Mouse (Mus musculus): ENCODE measurements around the gene C2cd4a. TPM values are rescaled to one million over a fixed set of nuclear protein-coding genes. Genes with fewer than 3 reads are reported as not detected.
A peak's percentile ranks its signal among the peaks of the same experiment; 100 is the strongest.

The C2cd4a gene
- polyA plus RNA-seq, 1 experiment from 2014 or later: 0.80 TPM

GRCm38 (mm10) chr9:67851150-67851549, 19.0 kb upstream of the C2cd4a start:
- 77% methylated on average over 4 of the region's 4 CpGs for WGBS
- no peak for ATAC-seq (ENCODE audit: low FRiP score, low read depth)

GRCm38 (mm10) chr9:67849846-67850245, 17.7 kb upstream of the C2cd4a start:
- no peaks in the 10 kb centered on the region for H3K27me3 ChIP-seq
- peaks cover 2% of the 10 kb centered on the region for H3K36me3 ChIP-seq
- no peak overlapping the region for H3K4me2 ChIP-seq
- H3K4me1 ChIP-seq (replicated peaks): no peaks in the 10 kb centered on the region; the same call in 1 of the 2 replicates
- H3K9me3 ChIP-seq: no peaks in the 10 kb centered on the region
- WGBS: 93% methylated on average over 3 of the region's 3 CpGs
- no peak for ATAC-seq (ENCODE audit: low FRiP score, low read depth)
- H3K9ac ChIP-seq: no peak overlapping the region
- no peak overlapping the region for H3K4me3 ChIP-seq
- H3K27ac ChIP-seq (replicated peaks): no peak overlapping the region

More at GRCm38 (mm10) chr9:67851150-67851549, 19.0 kb upstream of the C2cd4a start:
- Histone ChIP-seq H3K27me3 (no peaks in the 10 kb centered on the region), H3K4me1 (replicated peaks) (no peaks in the 10 kb centered on the region; the same call in 1 of the 2 replicates), H3K36me3 (peaks cover 9% of the 10 kb centered on the region), H3K9ac (no peak overlapping the region), H3K27ac (replicated peaks) (no peak overlapping the region), H3K9me3 (no peaks in the 10 kb centered on the region), H3K4me2 (no peak overlapping the region), H3K4me3 (no peak overlapping the region)

DNA sequence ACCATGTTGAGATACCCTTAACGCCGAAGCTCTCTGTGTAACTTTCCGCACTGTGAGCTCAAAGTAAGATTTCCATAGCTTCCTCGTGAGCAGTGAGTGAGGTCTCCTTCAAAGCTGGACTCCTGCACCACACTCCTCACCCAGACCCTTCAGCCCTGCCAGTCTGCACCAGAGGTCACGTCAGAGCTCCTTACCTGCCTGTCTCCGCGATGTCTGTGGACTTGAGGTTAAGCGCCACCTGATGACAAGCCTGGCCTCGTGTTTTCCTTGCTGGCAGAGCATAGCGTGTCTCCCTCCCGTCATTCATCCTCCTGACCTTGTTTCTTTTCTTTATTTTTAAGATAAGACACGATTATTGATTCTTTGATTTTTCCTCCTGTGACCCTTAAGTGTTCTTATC, 17.3 kb upstream of the C2cd4a start:
- no peak for ATAC-seq (ENCODE audit: low FRiP score, low read depth)
- H3K9me3 ChIP-seq: no peaks in the 10 kb centered on the region
- 85% methylated on average over 12 of the region's 12 CpGs for WGBS

GRCm38 (mm10) chr9:67847606-67848005, 15.5 kb upstream of the C2cd4a start:
- H3K36me3 ChIP-seq: no peaks in the 10 kb centered on the region
- no peaks in the 10 kb centered on the region for H3K27me3 ChIP-seq
- ATAC-seq (ENCODE audit: low FRiP score, low read depth): no peak
- 58% methylated on average over 3 of the region's 3 CpGs for WGBS
- H3K4me3 ChIP-seq: no peak overlapping the region
- H3K27ac ChIP-seq (replicated peaks): no peak overlapping the region
- peaks cover 3% of the 10 kb centered on the region; the same call in 1 of the 2 replicates for H3K4me1 ChIP-seq (replicated peaks)
- H3K9ac ChIP-seq: no peak overlapping the region
- no peaks in the 10 kb centered on the region for H3K9me3 ChIP-seq
- H3K4me2 ChIP-seq: no peak overlapping the region

More for the DNA sequence above, 17.3 kb upstream of the C2cd4a start:
- H3K4me2 ChIP-seq: no peak overlapping the region
- no peak overlapping the region for H3K9ac ChIP-seq
- no peaks in the 10 kb centered on the region for H3K36me3 ChIP-seq
- H3K27ac ChIP-seq (replicated peaks): no peak overlapping the region
- H3K27me3 ChIP-seq: no peaks in the 10 kb centered on the region
- no peak overlapping the region for H3K4me3 ChIP-seq
- no peaks in the 10 kb centered on the region; the same call in 1 of the 2 replicates for H3K4me1 ChIP-seq (replicated peaks)

GRCm38 (mm10) chr9:67846089-67846488, 14.0 kb upstream of the C2cd4a start:
- no peak overlapping the region for H3K4me3 ChIP-seq
- no peaks in the 10 kb centered on the region for H3K9me3 ChIP-seq
- H3K27me3 ChIP-seq: no peaks in the 10 kb centered on the region
- no peaks in the 10 kb centered on the region for H3K36me3 ChIP-seq
- 93% methylated on average over 2 of the region's 2 CpGs for WGBS
- H3K9ac ChIP-seq: no peak overlapping the region
- no peak overlapping the region for H3K27ac ChIP-seq (replicated peaks)
- peaks cover 9% of the 10 kb centered on the region for H3K4me1 ChIP-seq (replicated peaks)
- no peak overlapping the region for H3K4me2 ChIP-seq
- ATAC-seq (ENCODE audit: low FRiP score, low read depth): no peak

DNA sequence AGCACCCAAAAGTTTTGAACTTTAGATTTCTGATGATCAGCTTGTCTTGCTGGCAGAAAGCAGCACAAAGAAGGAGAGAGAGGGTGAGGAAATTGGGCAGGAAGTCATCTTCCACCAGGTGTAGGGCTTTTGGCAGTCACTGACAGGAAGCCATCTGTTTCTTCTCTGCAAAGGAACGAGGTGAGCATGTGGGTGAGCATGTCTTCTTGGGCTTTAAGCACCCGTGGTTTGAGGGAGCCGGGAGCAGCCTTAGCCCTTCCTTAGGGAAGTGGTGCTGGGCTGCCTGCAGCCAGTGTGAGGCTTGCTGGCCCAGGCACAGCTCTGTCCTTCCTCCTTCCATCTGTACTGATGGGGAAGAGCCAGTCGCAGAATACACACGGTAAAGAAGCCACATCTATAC, 13.5 kb upstream of the C2cd4a start:
- H3K4me3 ChIP-seq: no peak overlapping the region
- H3K36me3 ChIP-seq: no peaks in the 10 kb centered on the region
- H3K27ac ChIP-seq (replicated peaks): no peak overlapping the region
- no peak overlapping the region for H3K4me2 ChIP-seq
- peaks cover 13% of the 10 kb centered on the region for H3K4me1 ChIP-seq (replicated peaks)
- H3K27me3 ChIP-seq: no peaks in the 10 kb centered on the region
- no peak for ATAC-seq (ENCODE audit: low FRiP score, low read depth)
- no peak overlapping the region for H3K9ac ChIP-seq
- WGBS: 85% methylated on average over 5 of the region's 5 CpGs
- H3K9me3 ChIP-seq: no peaks in the 10 kb centered on the region

GRCm38 (mm10) chr9:67845012-67845411, 12.9 kb upstream of the C2cd4a start:
- Histone ChIP-seq H3K4me1 (replicated peaks) (peaks cover 14% of the 10 kb centered on the region), H3K27ac (replicated peaks) (no peak overlapping the region), H3K9me3 (no peaks in the 10 kb centered on the region), H3K36me3 (no peaks in the 10 kb centered on the region), H3K9ac (no peak overlapping the region), H3K27me3 (no peaks in the 10 kb centered on the region), H3K4me2 (no peak overlapping the region), H3K4me3 (no peak overlapping the region)
- 87% methylated on average over 4 of the region's 4 CpGs for WGBS
- ATAC-seq (ENCODE audit: low FRiP score, low read depth): no peak

GRCm38 (mm10) chr9:67842797-67843196, 10.7 kb upstream of the C2cd4a start:
- 67% methylated on average over 5 of the region's 5 CpGs for WGBS
- no peaks in the 10 kb centered on the region for H3K27me3 ChIP-seq
- no peak for ATAC-seq (ENCODE audit: low FRiP score, low read depth)

DNA sequence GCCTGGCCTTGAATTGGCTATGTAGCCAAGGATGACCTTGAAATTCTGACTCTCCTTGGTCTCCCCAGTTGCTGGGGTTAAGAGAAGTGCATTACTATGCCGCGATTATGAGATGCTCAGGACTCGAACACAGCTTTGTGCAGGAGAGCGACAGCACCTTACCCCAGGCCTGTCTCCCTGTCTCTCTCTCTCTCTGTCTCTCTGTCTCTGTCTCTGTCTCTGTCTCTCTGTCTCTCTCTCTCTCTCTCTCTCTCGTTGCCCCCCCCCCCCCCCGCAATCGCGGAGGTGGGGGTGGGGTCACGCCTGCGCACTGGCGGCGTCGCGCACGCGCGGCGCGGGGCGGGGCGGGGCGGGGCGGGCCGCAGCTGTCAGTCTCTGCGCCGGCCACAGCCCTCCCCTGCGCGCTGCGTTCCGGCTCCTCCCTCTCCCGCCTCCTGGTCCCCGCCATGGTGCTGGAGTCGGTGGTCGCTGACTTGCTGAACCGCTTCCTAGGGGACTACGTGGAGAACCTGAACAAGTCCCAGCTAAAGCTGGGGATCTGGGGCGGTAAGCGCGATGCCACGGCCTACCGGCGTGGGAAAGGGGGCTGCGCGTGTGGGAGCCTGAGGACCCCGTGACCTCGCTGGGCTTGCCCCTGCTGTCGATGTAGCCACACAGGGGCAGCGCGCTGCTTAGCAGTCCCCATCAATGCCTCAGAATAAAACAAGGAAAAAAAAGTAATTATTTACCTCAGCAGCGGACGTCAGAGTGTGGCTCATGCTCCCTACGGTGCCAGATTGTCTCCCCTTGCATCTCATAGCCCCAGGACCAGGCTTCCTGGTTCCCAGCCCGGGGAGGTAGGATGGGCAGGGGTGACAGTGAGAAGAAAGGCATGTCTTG, 8.1 kb upstream of the C2cd4a start, which contains the start of gene Vps13c:
Gene Vps13c (plus strand): TSS at position 416 of the 879 bp plus-strand sequence.
- WGBS: under 1% methylated on average over 27 of the region's 53 CpGs
- peak; percentile 97 for ATAC-seq (ENCODE audit: low FRiP score, low read depth)
- H3K4me3 ChIP-seq: peak within 1 kb of the TSS; percentile 64
- H3K27me3 ChIP-seq: no peaks in the 10 kb centered on the region
- H3K9me3 ChIP-seq: no peaks in the 10 kb centered on the region
- peak within 1 kb of the TSS; percentile 90 for H3K4me2 ChIP-seq
- peak within 1 kb of the TSS; percentile 84 for H3K27ac ChIP-seq (replicated peaks)
- H3K9ac ChIP-seq: peak within 1 kb of the TSS; percentile 61
- no peaks in the 10 kb centered on the region for H3K36me3 ChIP-seq
- peaks cover 14% of the 10 kb centered on the region for H3K4me1 ChIP-seq (replicated peaks)

More at GRCm38 (mm10) chr9:67842797-67843196, 10.7 kb upstream of the C2cd4a start:
- Histone ChIP-seq H3K9me3 (no peaks in the 10 kb centered on the region), H3K9ac (no peak overlapping the region), H3K4me1 (replicated peaks) (peaks cover 14% of the 10 kb centered on the region), H3K4me3 (no peak overlapping the region), H3K27ac (replicated peaks) (no peak overlapping the region), H3K36me3 (no peaks in the 10 kb centered on the region), H3K4me2 (no peak overlapping the region)

DNA sequence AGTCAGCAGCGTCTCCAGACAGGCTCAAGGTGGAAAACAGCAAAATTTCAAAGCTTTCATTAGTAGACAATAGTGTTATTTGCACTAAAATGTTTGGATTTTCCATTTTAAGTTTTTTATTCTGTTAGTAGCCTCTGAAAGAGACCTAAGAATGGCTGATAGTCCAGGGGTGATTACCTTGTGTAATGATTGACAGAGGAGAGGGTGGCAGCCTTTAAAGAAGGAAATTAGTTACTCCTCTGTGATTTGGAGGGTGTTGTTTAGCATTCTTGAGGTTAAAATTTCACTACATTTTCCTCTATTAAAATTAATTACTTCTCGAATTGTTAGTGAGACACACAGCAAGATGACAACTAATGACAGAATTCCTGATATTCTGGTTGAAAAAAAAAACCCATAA, 5.2 kb upstream of the C2cd4a start:
- H3K4me2 ChIP-seq: no peak overlapping the region
- no peak overlapping the region for H3K9ac ChIP-seq
- no peak for ATAC-seq (ENCODE audit: low FRiP score, low read depth)
- 84% methylated on average over 2 of the region's 2 CpGs for WGBS
- no peak overlapping the region for H3K4me3 ChIP-seq
- no peaks in the 10 kb centered on the region for H3K9me3 ChIP-seq
- peaks cover 13% of the 10 kb centered on the region for H3K4me1 ChIP-seq (replicated peaks)
- H3K27me3 ChIP-seq: peaks cover 15% of the 10 kb centered on the region
- no peak overlapping the region for H3K27ac ChIP-seq (replicated peaks)
- no peaks in the 10 kb centered on the region for H3K36me3 ChIP-seq

- 88% methylated on average over 5 of the region's 5 CpGs for WGBS
These were observed 2.4 kb upstream of the C2cd4a start for GRCm38 (mm10) chr9:67834535-67834934.

DNA sequence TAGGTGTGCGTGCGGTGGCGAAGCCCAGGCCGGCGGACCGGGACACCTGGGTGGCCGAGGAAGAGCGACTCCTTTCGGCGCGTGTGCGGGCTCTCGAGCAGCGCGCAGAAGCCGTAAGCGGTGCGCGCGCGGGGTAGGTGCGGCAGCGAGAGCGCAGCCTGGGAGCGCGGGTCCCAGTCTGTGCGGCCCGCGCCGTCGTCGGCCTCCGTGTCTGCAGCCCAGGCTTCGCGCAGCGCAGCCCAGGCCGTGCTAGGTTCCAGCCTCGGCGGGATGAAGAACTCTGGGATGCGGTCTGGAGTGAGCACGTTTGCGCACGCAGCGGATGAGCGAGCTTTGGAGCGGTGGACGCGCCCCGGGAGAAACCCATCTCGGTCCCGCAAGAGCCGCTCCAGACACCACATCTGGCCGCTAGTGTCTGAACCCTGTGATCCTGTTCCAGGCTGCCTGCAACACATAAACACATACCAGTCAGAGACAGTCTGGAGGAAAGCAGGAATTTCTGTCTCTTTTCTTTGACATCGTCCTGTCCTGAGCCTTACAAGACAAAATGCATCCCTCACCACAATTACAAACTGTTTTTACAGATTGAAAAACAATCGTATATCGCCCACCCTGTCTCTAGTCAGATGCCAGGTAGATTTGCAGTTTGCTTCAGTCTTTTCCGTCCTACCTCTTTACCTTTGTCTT, 628 bp downstream of the C2cd4a start:
- no peaks in the 10 kb centered on the region for H3K36me3 ChIP-seq
- peak overlapping the region; percentile 64 for H3K4me3 ChIP-seq
- ATAC-seq (ENCODE audit: low FRiP score, low read depth): peak; percentile 66
- 1% methylated on average over 56 of the region's 57 CpGs for WGBS
- peak overlapping the region; percentile 31 for H3K9ac ChIP-seq
- peaks cover 44% of the 10 kb centered on the region for H3K27me3 ChIP-seq
- peak overlapping the region; percentile 85 for H3K4me2 ChIP-seq
- H3K4me1 ChIP-seq (replicated peaks): peaks cover 19% of the 10 kb centered on the region
- no peak overlapping the region for H3K27ac ChIP-seq (replicated peaks)
- H3K9me3 ChIP-seq: no peaks in the 10 kb centered on the region

More at GRCm38 (mm10) chr9:67834535-67834934, 2.4 kb upstream of the C2cd4a start:
- H3K36me3 ChIP-seq: no peaks in the 10 kb centered on the region
- peaks cover 19% of the 10 kb centered on the region for H3K4me1 ChIP-seq (replicated peaks)
- no peak for ATAC-seq (ENCODE audit: low FRiP score, low read depth)
- H3K27me3 ChIP-seq: peaks cover 39% of the 10 kb centered on the region
- H3K4me2 ChIP-seq: no peak overlapping the region
- no peak overlapping the region for H3K4me3 ChIP-seq
- no peak overlapping the region for H3K27ac ChIP-seq (replicated peaks)
- no peak overlapping the region for H3K9ac ChIP-seq
- no peaks in the 10 kb centered on the region for H3K9me3 ChIP-seq

Data from hindbrain, embryonic 15.5 days (tissue).